Mouse (Mus musculus): ENCODE results near the gene Tmem114. TPM values are rescaled to one million over a fixed set of nuclear protein-coding genes. Genes with fewer than 3 reads are reported as not detected.

Gene Tmem114
- polyA plus RNA-seq, 1 experiment from 2014 or later, result 0.79 TPM

DNA sequence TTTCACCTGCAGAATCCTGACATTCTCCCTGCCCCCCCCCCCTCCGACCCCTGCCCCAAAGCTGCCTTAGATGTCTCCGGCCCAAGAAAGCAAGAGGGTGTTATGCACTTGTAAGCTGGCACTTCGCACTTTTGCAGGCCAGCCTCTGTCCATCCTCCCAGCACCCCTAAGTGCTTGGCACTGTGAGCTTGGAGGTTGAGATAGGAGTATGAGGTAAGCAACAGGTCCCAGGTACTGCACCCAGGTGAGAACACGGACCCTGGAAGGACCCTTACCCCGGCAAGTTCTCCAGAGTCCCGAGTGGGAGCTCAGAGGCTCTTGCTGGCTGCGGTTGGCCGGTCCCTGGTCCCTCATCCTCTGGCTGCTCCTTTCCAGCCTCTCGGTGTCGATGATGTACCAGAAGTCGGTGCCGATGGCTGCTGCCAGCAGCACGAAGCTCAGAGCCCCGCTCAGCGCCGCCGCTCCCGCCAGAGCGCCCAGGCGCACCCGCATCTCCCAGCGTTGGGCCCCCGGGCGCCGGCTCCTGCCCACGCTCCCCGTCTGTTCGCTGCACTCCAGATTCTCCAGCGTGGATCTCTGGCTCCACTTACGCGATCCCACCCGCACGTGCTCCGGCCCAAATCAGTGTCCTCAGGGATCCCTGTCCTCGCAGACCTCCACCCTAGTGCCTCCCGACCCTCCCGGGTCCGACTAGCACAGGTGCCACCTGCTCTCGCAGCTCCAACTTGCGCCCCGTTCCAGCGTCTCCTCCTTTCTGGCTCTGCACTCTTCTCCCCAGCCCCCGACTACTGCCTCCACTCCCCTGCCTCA is 570 bp downstream of the Tmem114 start:
- peak overlapping the region; percentile 44 for H3K4me3 ChIP-seq
- H3K9me3 ChIP-seq, result no peaks in the 10 kb centered on the region
- peaks cover 46% of the 10 kb centered on the region for H3K27me3 ChIP-seq
- 6% methylated on average over 43 of the region's 43 CpGs for WGBS
- H3K4me1 ChIP-seq (replicated peaks), result peaks cover 11% of the 10 kb centered on the region
- H3K9ac ChIP-seq, result peak overlapping the region; percentile 36
- no peaks in the 10 kb centered on the region for H3K36me3 ChIP-seq
- peak overlapping the region; percentile 96 for H3K4me2 ChIP-seq
- ATAC-seq (ENCODE audit: low FRiP score, low read depth), result no peak
- no peak overlapping the region for H3K27ac ChIP-seq (replicated peaks)

DNA sequence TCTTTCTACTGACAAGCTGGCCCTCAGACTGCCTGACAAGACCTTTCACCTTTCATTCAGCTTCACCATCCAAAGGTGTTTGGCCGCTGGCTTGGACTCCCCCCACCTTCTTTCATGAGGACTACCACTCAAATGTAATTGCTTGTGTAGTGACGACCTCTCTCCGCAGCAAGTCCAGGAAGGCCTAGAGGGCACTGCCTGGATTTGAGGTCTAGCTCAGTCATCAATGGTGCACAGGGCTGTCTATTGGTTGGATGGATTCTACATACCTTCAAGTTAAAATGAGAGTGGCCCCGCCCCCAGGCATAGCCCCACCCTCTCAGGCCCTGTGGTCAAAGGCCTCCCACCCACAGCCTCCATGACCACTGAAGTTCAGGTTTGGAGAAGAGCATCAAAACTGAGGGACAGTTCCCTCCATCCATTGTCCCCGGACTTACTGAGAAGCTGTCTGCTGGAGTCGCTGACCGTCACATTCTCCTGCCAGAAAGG is 1.3 kb downstream of the Tmem114 start:
- H3K36me3 ChIP-seq, result no peaks in the 10 kb centered on the region
- no peak overlapping the region for H3K9ac ChIP-seq
- 43% methylated on average over 7 of the region's 7 CpGs for WGBS
- H3K4me3 ChIP-seq, result no peak overlapping the region; the same call in 1 of the 2 replicates
- no peak overlapping the region for H3K27ac ChIP-seq (replicated peaks)
- no peaks in the 10 kb centered on the region for H3K9me3 ChIP-seq
- peaks cover 11% of the 10 kb centered on the region for H3K4me1 ChIP-seq (replicated peaks)
- H3K4me2 ChIP-seq, result peak overlapping the region; percentile 96
- ATAC-seq (ENCODE audit: low FRiP score, low read depth), result no peak
- H3K27me3 ChIP-seq, result peaks cover 46% of the 10 kb centered on the region

DNA sequence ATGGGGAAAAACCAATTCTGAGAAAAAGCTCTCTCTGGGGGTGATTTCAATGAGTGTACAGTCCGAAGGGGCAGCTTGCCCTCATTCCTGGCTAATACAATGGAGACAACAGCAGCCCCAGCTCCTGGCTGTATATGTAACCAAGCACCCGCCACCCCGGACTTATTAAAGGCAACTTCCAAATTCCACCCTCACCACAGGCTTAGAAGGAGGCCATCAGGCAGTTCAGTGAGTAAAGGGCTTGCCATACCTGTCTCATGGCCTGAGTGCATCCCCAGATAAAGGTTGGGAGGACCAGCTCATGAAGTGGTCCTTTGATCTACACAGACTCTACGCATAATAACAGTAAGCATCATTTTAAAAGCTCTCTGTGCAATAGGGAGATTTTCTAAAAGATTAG is 4.1 kb downstream of the Tmem114 start:
- H3K4me1 ChIP-seq (replicated peaks), result peaks cover 11% of the 10 kb centered on the region
- no peak overlapping the region for H3K4me3 ChIP-seq
- H3K9me3 ChIP-seq, result no peaks in the 10 kb centered on the region
- no peak overlapping the region for H3K27ac ChIP-seq (replicated peaks)
- H3K9ac ChIP-seq, result no peak overlapping the region
- no peak overlapping the region for H3K4me2 ChIP-seq
- ATAC-seq (ENCODE audit: low FRiP score, low read depth), result no peak
- WGBS, result 86% methylated on average over 4 of the region's 4 CpGs
- H3K36me3 ChIP-seq, result no peaks in the 10 kb centered on the region
- H3K27me3 ChIP-seq, result peaks cover 32% of the 10 kb centered on the region

DNA sequence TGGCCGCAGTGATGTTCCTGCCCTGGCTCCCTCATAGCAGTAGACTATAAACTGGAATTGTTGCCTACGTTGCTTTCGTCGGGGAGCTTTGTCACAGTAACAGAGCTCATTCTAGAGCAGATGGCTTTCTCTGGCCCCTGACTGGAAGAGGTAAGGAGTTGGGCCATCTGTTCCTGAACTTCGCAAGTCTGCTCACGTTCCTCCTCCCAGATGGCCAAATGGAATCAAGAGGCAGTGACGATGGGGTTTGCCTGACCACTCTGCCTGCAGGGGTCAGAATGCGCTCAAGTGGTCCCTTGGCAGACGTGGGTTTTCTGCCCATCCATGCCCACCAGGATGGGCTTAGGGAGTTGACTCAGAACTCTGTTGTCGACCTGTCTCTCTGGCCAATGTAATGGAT is 4.6 kb downstream of the Tmem114 start:
- Histone ChIP-seq H3K4me3 (no peak overlapping the region), H3K27me3 (peaks cover 28% of the 10 kb centered on the region), H3K4me1 (replicated peaks) (peaks cover 11% of the 10 kb centered on the region), H3K9me3 (no peaks in the 10 kb centered on the region), H3K4me2 (no peak overlapping the region), H3K36me3 (no peaks in the 10 kb centered on the region), H3K27ac (replicated peaks) (no peak overlapping the region), H3K9ac (no peak overlapping the region)
- 76% methylated on average over 10 of the region's 10 CpGs for WGBS
- ATAC-seq (ENCODE audit: low FRiP score, low read depth), result no peak

DNA sequence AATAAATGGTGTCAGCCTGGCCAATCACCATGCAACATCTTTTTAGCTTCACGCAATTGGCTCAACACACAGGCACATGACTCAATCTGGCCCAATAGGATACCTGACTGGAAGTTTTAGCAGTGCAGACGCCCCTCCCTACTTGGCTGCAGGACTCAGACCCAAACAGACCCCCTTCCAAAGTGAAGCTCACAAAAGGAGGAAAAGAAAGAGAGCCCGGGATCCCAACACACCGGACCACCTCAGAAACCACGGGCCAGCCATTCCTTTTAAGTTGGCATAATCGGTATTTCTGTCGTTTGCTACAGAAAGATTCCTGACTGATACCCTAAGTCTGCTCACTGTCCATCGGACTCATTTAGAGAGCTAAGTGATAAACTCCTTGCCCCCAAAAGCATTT is 5.3 kb downstream of the Tmem114 start:
- ATAC-seq (ENCODE audit: low FRiP score, low read depth), result no peak
- Histone ChIP-seq H3K36me3 (no peaks in the 10 kb centered on the region), H3K4me1 (replicated peaks) (peaks cover 8% of the 10 kb centered on the region), H3K4me2 (no peak overlapping the region), H3K9me3 (no peaks in the 10 kb centered on the region), H3K27me3 (peaks cover 22% of the 10 kb centered on the region), H3K4me3 (no peak overlapping the region), H3K27ac (replicated peaks) (no peak overlapping the region), H3K9ac (no peak overlapping the region)
- WGBS, result 95% methylated on average over 8 of the region's 8 CpGs

DNA sequence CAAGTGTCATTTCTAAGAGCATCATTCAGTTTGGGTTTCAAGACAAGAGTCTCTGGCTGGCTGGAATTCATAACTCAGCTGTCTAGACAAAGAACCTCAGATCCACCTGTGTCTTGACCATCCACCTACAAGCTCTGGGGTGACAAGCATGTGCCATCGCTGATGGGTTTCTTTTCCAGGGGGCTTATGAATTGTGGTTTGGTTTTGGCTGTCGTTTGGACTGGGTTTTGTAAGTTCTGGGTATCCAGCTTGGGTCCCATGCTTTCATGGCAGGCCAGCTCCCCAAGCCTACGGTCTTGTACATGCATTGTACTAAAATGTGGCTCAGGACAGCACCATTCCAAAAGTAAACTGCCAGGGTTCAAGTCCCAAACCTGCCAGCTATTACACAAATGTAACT is 6.8 kb downstream of the Tmem114 start:
- Histone ChIP-seq H3K27ac (replicated peaks) (no peak overlapping the region), H3K36me3 (no peaks in the 10 kb centered on the region), H3K4me1 (replicated peaks) (no peaks in the 10 kb centered on the region), H3K27me3 (peaks cover 6% of the 10 kb centered on the region), H3K4me2 (no peak overlapping the region), H3K9me3 (no peaks in the 10 kb centered on the region), H3K9ac (no peak overlapping the region), H3K4me3 (no peak overlapping the region)
- 89% methylated on average over 3 of the region's 3 CpGs for WGBS
- ATAC-seq (ENCODE audit: low FRiP score, low read depth), result no peak

DNA sequence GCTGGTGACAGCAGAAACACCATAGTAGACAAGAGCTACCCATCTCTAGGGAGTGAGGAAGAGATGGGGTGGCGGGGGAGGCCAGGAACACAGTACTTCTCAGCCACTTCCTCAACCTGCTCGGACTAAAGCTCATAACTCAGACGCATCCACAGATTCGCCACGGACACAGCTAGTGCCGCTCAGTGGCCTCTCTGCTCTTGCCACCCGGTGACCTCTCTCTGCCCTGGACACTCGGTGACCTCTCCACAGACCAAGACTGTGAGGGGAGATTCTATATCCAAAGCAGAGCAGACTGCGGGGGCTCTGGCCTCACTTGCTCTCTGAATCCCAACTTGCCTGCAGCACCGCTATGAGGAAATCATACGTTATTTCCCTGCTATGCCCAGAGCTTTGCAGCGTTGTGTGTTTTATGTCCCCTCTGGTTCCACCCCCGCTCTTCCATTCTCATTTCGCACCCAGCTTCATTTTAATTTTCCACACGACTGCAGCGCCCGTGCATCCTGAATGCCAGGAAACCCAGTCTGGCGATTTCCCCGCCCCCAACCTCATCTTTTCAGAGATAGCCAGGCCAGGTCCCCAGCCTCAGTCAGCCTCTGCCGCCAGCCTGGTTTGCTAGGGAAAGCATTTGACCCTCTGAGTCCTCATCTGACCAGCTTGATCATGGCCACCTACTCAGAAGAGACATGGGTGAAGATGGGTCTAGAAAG is 7.8 kb downstream of the Tmem114 start:
- H3K9ac ChIP-seq, result no peak overlapping the region
- WGBS, result 46% methylated on average over 20 of the region's 20 CpGs
- no peaks in the 10 kb centered on the region for H3K27me3 ChIP-seq
- H3K9me3 ChIP-seq, result no peaks in the 10 kb centered on the region
- no peak overlapping the region for H3K4me3 ChIP-seq
- no peak for ATAC-seq (ENCODE audit: low FRiP score, low read depth)
- H3K27ac ChIP-seq (replicated peaks), result no peak overlapping the region
- no peaks in the 10 kb centered on the region for H3K4me1 ChIP-seq (replicated peaks)
- 0 out of 2 replicates have a peak overlapping the region, but pooled peaks have one; percentile 13 for H3K4me2 ChIP-seq
- H3K36me3 ChIP-seq, result no peaks in the 10 kb centered on the region

DNA sequence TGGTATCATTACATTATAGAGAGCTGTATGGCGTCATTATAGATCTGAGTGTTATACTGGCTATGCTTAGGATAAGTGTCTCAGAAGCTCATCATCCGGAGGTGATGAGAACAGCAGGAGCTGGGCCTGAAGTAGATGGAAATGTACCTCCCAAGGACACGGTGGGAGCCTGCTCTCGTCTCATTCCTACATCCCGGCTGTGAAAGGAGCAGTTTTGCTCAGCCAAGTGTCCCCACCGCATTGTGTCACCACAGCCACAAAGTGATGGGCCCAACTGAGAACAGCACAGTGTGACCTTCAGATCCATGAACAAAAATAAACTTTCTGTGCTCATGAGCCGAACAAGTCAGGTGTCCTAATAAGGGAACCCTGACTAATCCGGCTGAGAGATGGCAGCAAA is 8.9 kb downstream of the Tmem114 start:
- Histone ChIP-seq H3K27me3 (peaks cover 11% of the 10 kb centered on the region; the same call in 1 of the 2 replicates), H3K9ac (no peak overlapping the region), H3K27ac (replicated peaks) (no peak overlapping the region), H3K4me2 (no peak overlapping the region), H3K4me1 (replicated peaks) (no peaks in the 10 kb centered on the region), H3K36me3 (no peaks in the 10 kb centered on the region), H3K4me3 (no peak overlapping the region), H3K9me3 (no peaks in the 10 kb centered on the region)
- ATAC-seq (ENCODE audit: low FRiP score, low read depth), result no peak
- 86% methylated on average over 8 of the region's 8 CpGs for WGBS

DNA sequence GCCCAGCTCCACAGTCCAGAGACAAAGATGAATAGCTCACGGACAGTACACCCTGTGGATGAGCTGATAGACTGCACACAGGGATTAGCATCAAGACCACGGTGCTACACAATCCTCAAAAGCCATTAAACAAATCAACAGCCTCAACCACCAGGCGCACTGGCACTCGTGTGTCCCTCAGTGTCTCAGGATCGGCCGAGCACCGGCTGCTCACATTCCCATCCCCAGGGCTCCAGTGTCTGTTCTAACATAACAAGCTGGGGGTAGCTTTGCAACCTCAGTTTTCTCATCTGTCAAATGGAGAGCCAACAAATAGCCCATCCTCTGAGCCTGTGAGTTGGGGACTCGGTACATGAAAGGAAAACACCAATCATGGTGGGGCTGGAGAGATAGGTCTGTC is 11.5 kb downstream of the Tmem114 start:
- no peak overlapping the region for H3K27ac ChIP-seq (replicated peaks)
- H3K4me3 ChIP-seq, result no peak overlapping the region
- H3K9me3 ChIP-seq, result no peaks in the 10 kb centered on the region
- no peak overlapping the region for H3K4me2 ChIP-seq
- 73% methylated on average over 8 of the region's 8 CpGs for WGBS
- no peaks in the 10 kb centered on the region for H3K36me3 ChIP-seq
- no peak for ATAC-seq (ENCODE audit: low FRiP score, low read depth)
- H3K4me1 ChIP-seq (replicated peaks), result 0 out of 2 replicates have a peak, but pooled peaks cover 5% of the 10 kb centered on the region
- H3K27me3 ChIP-seq, result peaks cover 17% of the 10 kb centered on the region
- H3K9ac ChIP-seq, result no peak overlapping the region

DNA sequence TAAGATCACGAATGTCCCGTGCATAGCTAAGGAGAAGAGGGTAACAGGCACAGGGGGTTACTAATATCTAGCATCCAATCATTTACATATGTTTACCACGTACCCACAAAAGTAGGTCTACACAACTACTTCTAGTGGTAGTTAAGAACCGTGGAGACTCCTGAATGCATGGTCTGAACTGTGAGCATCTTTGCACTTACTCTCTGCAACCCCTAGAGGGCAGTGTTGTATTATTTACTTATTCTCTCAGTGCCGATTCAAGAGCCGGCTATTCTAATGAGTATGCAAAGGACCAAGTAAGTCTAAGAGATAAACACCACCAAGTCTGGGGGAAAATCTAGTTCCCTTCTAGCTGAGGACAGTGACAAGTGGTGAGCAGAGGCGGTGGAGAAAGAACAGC is 12.7 kb downstream of the Tmem114 start:
- H3K4me3 ChIP-seq, result no peak overlapping the region
- H3K9ac ChIP-seq, result no peak overlapping the region
- H3K4me2 ChIP-seq, result no peak overlapping the region
- H3K27me3 ChIP-seq, result peaks cover 17% of the 10 kb centered on the region
- peak; percentile 76 for ATAC-seq (ENCODE audit: low FRiP score, low read depth)
- H3K27ac ChIP-seq (replicated peaks), result no peak overlapping the region
- 12% methylated on average over 7 of the region's 7 CpGs for WGBS
- no peaks in the 10 kb centered on the region for H3K36me3 ChIP-seq
- no peaks in the 10 kb centered on the region for H3K9me3 ChIP-seq
- 0 out of 2 replicates have a peak, but pooled peaks cover 5% of the 10 kb centered on the region for H3K4me1 ChIP-seq (replicated peaks)

DNA sequence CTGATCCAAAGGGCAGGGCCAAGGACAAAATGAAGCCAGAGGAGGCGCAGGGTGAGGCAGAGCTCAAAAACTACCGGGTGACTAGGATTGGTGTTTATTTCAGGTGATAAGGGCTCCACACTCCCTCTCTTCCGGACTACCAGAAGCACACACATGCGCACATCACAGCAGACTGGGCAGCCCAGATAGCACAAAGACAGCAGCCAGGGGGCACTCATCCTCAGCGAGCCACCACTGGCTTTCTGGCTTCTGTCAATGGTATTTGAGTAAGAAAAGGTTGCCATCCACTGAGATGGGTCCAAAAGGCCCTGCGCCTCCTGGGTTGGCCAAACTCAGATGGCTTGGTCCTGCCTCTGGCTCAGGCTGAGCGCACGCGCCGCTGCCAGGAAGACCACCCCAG is 15.7 kb downstream of the Tmem114 start:
- H3K4me3 ChIP-seq, result no peak overlapping the region
- no peak overlapping the region for H3K9ac ChIP-seq
- ATAC-seq (ENCODE audit: low FRiP score, low read depth), result no peak
- H3K4me2 ChIP-seq, result peak overlapping the region; percentile 28
- H3K27me3 ChIP-seq, result peaks cover 17% of the 10 kb centered on the region
- 0 out of 2 replicates have a peak, but pooled peaks cover 5% of the 10 kb centered on the region for H3K4me1 ChIP-seq (replicated peaks)
- H3K9me3 ChIP-seq, result no peaks in the 10 kb centered on the region
- H3K36me3 ChIP-seq, result no peaks in the 10 kb centered on the region
- WGBS, result 28% methylated on average over 10 of the region's 10 CpGs
- no peak overlapping the region for H3K27ac ChIP-seq (replicated peaks)

DNA sequence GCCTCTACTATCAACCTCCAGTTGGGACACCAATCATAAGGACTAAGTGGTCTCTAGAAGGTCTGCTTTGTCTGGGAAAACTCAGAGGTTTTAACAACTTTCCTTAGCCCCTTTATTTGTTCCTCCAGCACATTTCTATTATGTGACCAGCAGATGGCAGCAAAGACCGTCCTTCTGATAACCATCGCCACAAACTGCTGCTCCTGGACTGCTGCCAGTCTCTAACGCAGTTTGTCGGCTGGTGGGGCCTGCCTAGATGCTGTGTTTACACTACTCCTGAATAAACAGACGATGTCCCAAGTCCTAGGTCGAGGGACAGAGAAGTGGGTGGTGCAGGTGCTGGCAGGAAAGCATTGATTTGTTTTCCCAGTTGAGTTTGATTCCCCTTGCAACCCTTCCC is 18.2 kb downstream of the Tmem114 start:
- ATAC-seq (ENCODE audit: low FRiP score, low read depth), result peak; percentile 50; the same call in 1 of the 2 replicates
- WGBS, result 1% methylated on average over 6 of the region's 6 CpGs
- H3K9me3 ChIP-seq, result no peaks in the 10 kb centered on the region
- no peak overlapping the region for H3K4me2 ChIP-seq
- no peak overlapping the region for H3K4me3 ChIP-seq
- H3K9ac ChIP-seq, result no peak overlapping the region
- peaks cover 5% of the 10 kb centered on the region; the same call in 1 of the 2 replicates for H3K4me1 ChIP-seq (replicated peaks)
- no peak overlapping the region for H3K27ac ChIP-seq (replicated peaks)
- peaks cover 13% of the 10 kb centered on the region for H3K27me3 ChIP-seq
- H3K36me3 ChIP-seq, result no peaks in the 10 kb centered on the region
